Mouse (Mus musculus) hindbrain, embryonic 11.5 days (tissue): ENCODE measurements around the gene Car8. TPM values are rescaled to one million over a fixed set of nuclear protein-coding genes. Genes with fewer than 3 reads are reported as not detected.

ENCODE experiments used
- ATAC-seq: fragments of 200-750 bp; cut with Nextera tagmentation; 2 replicates; pipeline ENCODE4 v1.8.0; 2017; ENCODE audit warnings: mild to moderate bottlenecking, moderate TSS enrichment, moderate library complexity; ENCODE audit not compliant: low FRiP score
- DNase-seq: peaks from one replicate; pipeline ENCODE4 v3.0.0-alpha.2; 2015; ENCODE audit warnings: low spot score
- H3K27ac ChIP-seq: fragments of 300-500 bp; sonication (generic); 2 replicates; pipeline ENCODE4 v1.5.1; 2014; ENCODE audit warnings: mild to moderate bottlenecking, low read depth, low read length
- H3K27me3 ChIP-seq: fragments of 300-500 bp; sonication (generic); 2 replicates; pipeline ENCODE4 v1.6.1; 2014; ENCODE audit warnings: mild to moderate bottlenecking, low read length, moderate library complexity, mixed read lengths; ENCODE audit not compliant: control insufficient read depth, insufficient read depth
- H3K36me3 ChIP-seq: fragments of 300-500 bp; sonication (generic); 2 replicates; pipeline ENCODE4 v1.6.1; 2014; ENCODE audit warnings: mild to moderate bottlenecking, low read length, moderate library complexity, mixed read lengths; ENCODE audit not compliant: control insufficient read depth, insufficient read depth
- H3K4me1 ChIP-seq: fragments of 300-500 bp; sonication (generic); replicated peaks from 2 replicates; pipeline ENCODE4 v1.6.1; 2014; ENCODE audit warnings: low read length, mixed read lengths; ENCODE audit not compliant: control insufficient read depth, insufficient read depth
- H3K4me2 ChIP-seq: fragments of 300-500 bp; sonication (generic); replicated peaks from 2 replicates; pipeline ENCODE4 v1.6.1; 2014; ENCODE audit warnings: mild to moderate bottlenecking, low read depth, low read length
- H3K4me3 ChIP-seq: fragments of 300-500 bp; sonication (generic); 2 replicates; pipeline ENCODE4 v1.5.1; 2014; ENCODE audit warnings: low read depth, low read length
- H3K9ac ChIP-seq: fragments of 300-500 bp; sonication (generic); 2 replicates; pipeline ENCODE4 v1.6.1; 2014; ENCODE audit warnings: low read depth, low read length
- H3K9me3 ChIP-seq: fragments of 300-500 bp; sonication (generic); 2 replicates; pipeline ENCODE4 v1.6.1; 2016; ENCODE audit warnings: low read length; ENCODE audit not compliant: control insufficient read depth
- WGBS: fragments of 180-500 bp; shearing (Covaris S2); extraction: QIAGEN DNeasy Blood & Tissue Kit; methylation state at CpG from one replicate; pipeline ENCODE4 v1.1.7; 2014; 5-methylcytosine and 5-hydroxymethylcytosine counted together
- polyA plus RNA-seq: library from polyadenylated mRNA; unstranded; fragments of >200 nt; fragmentation: Nextera tagmentation; extraction: Ambion mirVana; gene quantifications from 2 replicates; pipeline ENCODE4 v1.2.1, GENCODE M21; 2014

The Car8 gene
- polyA plus RNA-seq = 1.7 and 1.9 TPM in 2 replicates

GRCm38 (mm10) chr4:8238560-8239305, at the start of gene Car8:
Car8 (minus strand) TSS chr4:8239041.
- no peaks in the 10 kb centered on the region for H3K9me3 ChIP-seq
- no peaks in the 10 kb centered on the region for H3K27me3 ChIP-seq
- H3K4me2 ChIP-seq = peak within 1 kb of the TSS; percentile 94
- no peaks in the 10 kb centered on the region for H3K4me1 ChIP-seq
- peak within 1 kb of the TSS; percentile 52 for H3K4me3 ChIP-seq
- peak within 1 kb of the TSS; percentile 62 for H3K9ac ChIP-seq
- no peaks in the 10 kb centered on the region for H3K36me3 ChIP-seq
- no peak within 1 kb of the TSS for H3K27ac ChIP-seq
- ATAC-seq = peak; percentile 92
- under 1% methylated on average over 38 of the region's 49 CpGs for WGBS
- DNase-seq = peak; percentile 73

- no peak overlapping the region for H3K27ac ChIP-seq
- WGBS = 94% methylated on average over 1 of the region's 1 CpGs
Observed at GRCm38 (mm10) chr4:8284934-8285333, 46.1 kb upstream of the Car8 start.

GRCm38 (mm10) chr4:8278159-8278558, 39.3 kb upstream of the Car8 start:
- DNase-seq (no peak), ATAC-seq (no peak)
- Histone ChIP-seq H3K4me2 (no peak overlapping the region), H3K27ac (no peak overlapping the region), H3K4me1 (no peaks in the 10 kb centered on the region), H3K4me3 (no peak overlapping the region), H3K9me3 (no peaks in the 10 kb centered on the region), H3K36me3 (no peaks in the 10 kb centered on the region), H3K9ac (no peak overlapping the region), H3K27me3 (no peaks in the 10 kb centered on the region)
- WGBS = 87% methylated on average over 2 of the region's 2 CpGs

More at GRCm38 (mm10) chr4:8284934-8285333, 46.1 kb upstream of the Car8 start:
- H3K27me3 ChIP-seq = no peaks in the 10 kb centered on the region
- no peaks in the 10 kb centered on the region for H3K9me3 ChIP-seq
- no peaks in the 10 kb centered on the region for H3K4me1 ChIP-seq
- ATAC-seq (no peak), DNase-seq (no peak)
- no peak overlapping the region for H3K4me3 ChIP-seq
- H3K36me3 ChIP-seq = no peaks in the 10 kb centered on the region
- no peak overlapping the region for H3K4me2 ChIP-seq
- H3K9ac ChIP-seq = no peak overlapping the region

GRCm38 (mm10) chr4:8249805-8250204, 11.0 kb upstream of the Car8 start:
- no peak overlapping the region for H3K27ac ChIP-seq
- no peak for ATAC-seq
- H3K27me3 ChIP-seq = no peaks in the 10 kb centered on the region
- H3K9ac ChIP-seq = no peak overlapping the region
- no peak overlapping the region for H3K4me3 ChIP-seq
- no peaks in the 10 kb centered on the region for H3K9me3 ChIP-seq
- DNase-seq = no peak
- H3K36me3 ChIP-seq = no peaks in the 10 kb centered on the region
- WGBS = 91% methylated on average over 3 of the region's 3 CpGs
- no peak overlapping the region for H3K4me2 ChIP-seq
- no peaks in the 10 kb centered on the region for H3K4me1 ChIP-seq

GRCm38 (mm10) chr4:8245495-8246063, 6.7 kb upstream of the Car8 start:
- no peak overlapping the region for H3K27ac ChIP-seq
- no peaks in the 10 kb centered on the region for H3K9me3 ChIP-seq
- ATAC-seq = no peak
- H3K4me2 ChIP-seq = no peak overlapping the region
- H3K27me3 ChIP-seq = no peaks in the 10 kb centered on the region
- no peaks in the 10 kb centered on the region for H3K36me3 ChIP-seq
- 86% methylated on average over 1 of the region's 1 CpGs for WGBS
- no peak overlapping the region for H3K4me3 ChIP-seq
- no peaks in the 10 kb centered on the region for H3K4me1 ChIP-seq
- H3K9ac ChIP-seq = no peak overlapping the region
- no peak for DNase-seq

GRCm38 (mm10) chr4:8245062-8245461, 6.2 kb upstream of the Car8 start:
- Histone ChIP-seq H3K9ac (no peak overlapping the region), H3K27me3 (no peaks in the 10 kb centered on the region), H3K36me3 (no peaks in the 10 kb centered on the region), H3K27ac (no peak overlapping the region), H3K4me2 (no peak overlapping the region), H3K9me3 (no peaks in the 10 kb centered on the region), H3K4me3 (no peak overlapping the region), H3K4me1 (no peaks in the 10 kb centered on the region)
- WGBS = 69% methylated on average over 3 of the region's 3 CpGs
- ATAC-seq (no peak), DNase-seq (no peak)

GRCm38 (mm10) chr4:8239699-8240098, 858 bp upstream of the Car8 start:
- no peaks in the 10 kb centered on the region for H3K9me3 ChIP-seq
- DNase-seq = no peak
- H3K36me3 ChIP-seq = no peaks in the 10 kb centered on the region
- H3K27me3 ChIP-seq = no peaks in the 10 kb centered on the region
- no peak overlapping the region for H3K4me2 ChIP-seq
- H3K9ac ChIP-seq = no peak overlapping the region
- 62% methylated on average over 11 of the region's 11 CpGs for WGBS
- H3K4me3 ChIP-seq = no peak overlapping the region
- ATAC-seq = no peak
- H3K4me1 ChIP-seq = no peaks in the 10 kb centered on the region
- H3K27ac ChIP-seq = no peak overlapping the region

GRCm38 (mm10) chr4:8239306-8239670, 447 bp upstream of the Car8 start:
- ATAC-seq = peak; percentile 66
- Histone ChIP-seq H3K4me1 (no peaks in the 10 kb centered on the region), H3K4me3 (peak overlapping the region; percentile 52), H3K36me3 (no peaks in the 10 kb centered on the region), H3K27me3 (no peaks in the 10 kb centered on the region), H3K27ac (no peak overlapping the region), H3K9me3 (no peaks in the 10 kb centered on the region), H3K4me2 (peak overlapping the region; percentile 94), H3K9ac (no peak overlapping the region)
- 20% methylated on average over 11 of the region's 11 CpGs for WGBS
- no peak for DNase-seq
